Mouse (Mus musculus) intestine, embryonic 14.5 days (tissue): ENCODE data around the gene Usp18. TPM values are rescaled to one million over a fixed set of nuclear protein-coding genes. Genes with fewer than 3 reads are reported as not detected.

Experiments used
- ATAC-seq: fragments of 200-750 bp; cut with Nextera tagmentation; replicated peaks from 2 replicates; pipeline ENCODE4 v1.8.0; 2017; ENCODE audit warnings: low read depth, moderate number of reproducible peaks, moderate TSS enrichment, moderate library complexity; ENCODE audit not compliant: low FRiP score, low TSS enrichment
- DNase-seq: peaks from one replicate; pipeline ENCODE4 v3.0.0-alpha.2; 2018; ENCODE audit warnings: low spot score
- H3K27ac ChIP-seq: fragments of 300-500 bp; sonication (generic); 2 replicates; pipeline ENCODE4 v1.5.1; 2014; ENCODE audit warnings: low read depth, mild to moderate bottlenecking, control low read depth
- H3K27me3 ChIP-seq: fragments of 300-500 bp; sonication (generic); replicated peaks from 2 replicates; pipeline ENCODE4 v1.6.1; 2014; ENCODE audit warnings: low read length, control low read depth; ENCODE audit not compliant: control insufficient read depth, insufficient read depth
- H3K36me3 ChIP-seq: fragments of 300-500 bp; sonication (generic); 2 replicates; pipeline ENCODE4 v1.6.1; 2014; ENCODE audit warnings: low read length, control low read depth; ENCODE audit not compliant: control insufficient read depth, insufficient read depth
- H3K4me1 ChIP-seq: fragments of 300-500 bp; sonication (generic); replicated peaks from 2 replicates; pipeline ENCODE4 v1.6.1; 2014; ENCODE audit warnings: low read length, control low read depth, mixed read lengths; ENCODE audit not compliant: control insufficient read depth, insufficient read depth
- H3K4me2 ChIP-seq: fragments of 300-500 bp; sonication (generic); 2 replicates; pipeline ENCODE4 v1.6.1; 2014; ENCODE audit warnings: low read length
- H3K4me3 ChIP-seq: fragments of 300-500 bp; sonication (generic); 2 replicates; pipeline ENCODE4 v1.5.1; 2014; ENCODE audit warnings: low read depth, low read length, control low read depth, mixed read lengths
- H3K9ac ChIP-seq: fragments of 300-500 bp; sonication (generic); 2 replicates; pipeline ENCODE4 v1.6.1; 2014; ENCODE audit warnings: mild to moderate bottlenecking, low read length
- H3K9me3 ChIP-seq: fragments of 300-500 bp; sonication (generic); 2 replicates; pipeline ENCODE4 v1.6.1; 2016; ENCODE audit warnings: low read length, control low read depth; ENCODE audit not compliant: control insufficient read depth
- WGBS: fragments of 180-500 bp; shearing (Covaris S2); extraction: QIAGEN DNeasy Blood & Tissue Kit; methylation state at CpG from one replicate; pipeline ENCODE4 v1.1.7; 2014; 5-methylcytosine and 5-hydroxymethylcytosine counted together
- polyA plus RNA-seq: library from polyadenylated mRNA; unstranded; fragments of >200 nt; fragmentation: Nextera tagmentation; extraction: Ambion mirVana; gene quantifications from 2 replicates; pipeline ENCODE4 v1.2.1, GENCODE M21; 2014

Usp18 gene
- polyA plus RNA-seq, 1 experiment from 2014 or later = 2.8 TPM

DNA sequence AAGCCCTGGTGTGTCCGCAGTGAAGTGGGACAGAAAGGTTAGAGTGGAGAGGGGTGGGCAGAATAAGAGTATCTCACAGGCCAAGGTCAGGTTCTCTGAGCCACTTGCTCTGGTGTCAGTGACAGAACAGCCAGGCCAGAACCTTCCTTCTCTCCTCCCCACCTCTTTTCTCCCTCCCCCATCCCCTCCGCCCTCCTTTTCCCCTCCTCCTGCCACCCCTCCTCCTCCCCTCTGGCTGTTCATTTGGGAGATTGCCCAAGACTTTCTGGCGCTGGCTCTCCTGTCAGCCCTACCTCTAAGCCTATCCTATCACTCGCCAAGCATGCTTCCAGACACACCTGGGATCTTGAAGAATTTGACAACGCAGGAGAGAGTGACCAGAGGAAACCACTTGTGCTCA lies 34.0 kb upstream of the Usp18 start:
- Histone ChIP-seq H3K36me3 (no peaks in the 10 kb centered on the region), H3K4me1 (peaks cover 13% of the 10 kb centered on the region), H3K27me3 (peaks cover 34% of the 10 kb centered on the region), H3K27ac (no peak overlapping the region), H3K4me3 (peak overlapping the region; percentile 38; the same call in 1 of the 2 replicates), H3K9me3 (no peaks in the 10 kb centered on the region), H3K4me2 (peak overlapping the region; percentile 71; the same call in 1 of the 2 replicates), H3K9ac (no peak overlapping the region)
- DNase-seq = no peak
- ATAC-seq = no peak; the same call in 1 of the 2 replicates
- 11% methylated on average over 4 of the region's 5 CpGs for WGBS

DNA sequence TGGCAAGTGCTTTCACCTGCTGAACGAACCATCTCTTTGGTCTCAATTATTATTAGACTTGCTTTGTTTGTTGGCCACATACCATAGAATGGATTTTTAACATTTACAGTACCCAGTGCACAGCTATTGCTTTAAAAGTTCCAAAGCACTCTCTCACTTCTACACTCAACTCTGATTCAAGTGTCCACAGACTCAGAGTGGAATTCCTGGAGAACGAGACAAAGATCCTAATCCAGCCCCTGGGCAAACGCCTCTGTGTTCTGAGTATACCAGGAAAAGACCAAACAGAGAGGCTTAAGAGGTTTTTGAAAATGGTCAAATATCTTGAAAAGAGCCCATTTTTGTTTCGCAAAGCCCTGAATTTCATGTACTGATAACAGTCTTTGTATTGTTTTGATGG lies 32.7 kb upstream of the Usp18 start:
- ATAC-seq = no peak
- Histone ChIP-seq H3K4me3 (no peak overlapping the region), H3K36me3 (no peaks in the 10 kb centered on the region), H3K4me1 (peaks cover 13% of the 10 kb centered on the region), H3K4me2 (no peak overlapping the region), H3K27me3 (peaks cover 34% of the 10 kb centered on the region), H3K9ac (no peak overlapping the region), H3K9me3 (no peaks in the 10 kb centered on the region), H3K27ac (no peak overlapping the region)
- WGBS = 77% methylated on average over 4 of the region's 4 CpGs
- DNase-seq = no peak

GRCm38 (mm10) chr6:121214221-121214620 lies 31.5 kb upstream of the Usp18 start:
- H3K27me3 ChIP-seq = peaks cover 33% of the 10 kb centered on the region
- 86% methylated on average over 5 of the region's 5 CpGs for WGBS

DNA sequence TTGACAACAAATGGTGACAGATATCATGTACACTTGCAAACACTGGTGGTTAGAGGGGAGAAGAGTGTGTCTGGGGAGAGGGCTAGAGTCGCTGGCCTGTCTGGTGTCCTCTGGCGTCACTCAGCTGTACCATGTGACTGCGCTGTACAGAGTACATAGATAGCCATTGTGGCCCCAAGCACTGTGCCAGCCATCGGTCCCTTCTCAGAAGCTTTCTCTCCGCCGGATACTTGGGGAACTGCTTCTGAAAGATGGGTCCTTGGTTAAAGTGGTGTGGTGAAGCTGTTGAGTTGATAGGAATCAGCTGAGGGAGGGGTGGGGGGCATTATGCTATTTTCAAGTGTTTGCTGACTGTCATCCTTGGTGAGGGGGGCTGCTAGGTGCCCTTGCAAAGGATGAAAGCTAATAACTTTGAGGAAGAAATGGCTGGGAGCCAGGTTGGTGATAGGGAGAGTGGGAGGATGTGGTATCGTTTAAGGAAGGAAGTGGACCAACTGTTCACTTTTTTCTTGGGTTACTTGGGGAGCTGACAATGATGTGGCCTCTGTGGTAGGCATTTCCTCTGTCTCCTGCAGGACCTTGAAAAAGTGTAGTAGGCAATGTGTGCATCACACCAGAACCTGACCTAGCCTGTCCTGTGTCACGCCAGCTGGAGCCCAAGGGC lies 30.9 kb upstream of the Usp18 start:
- ATAC-seq (no peak), DNase-seq (no peak)
- no peak overlapping the region for H3K27ac ChIP-seq
- 87% methylated on average over 8 of the region's 8 CpGs for WGBS
- no peaks in the 10 kb centered on the region for H3K36me3 ChIP-seq
- H3K27me3 ChIP-seq = peaks cover 27% of the 10 kb centered on the region
- no peaks in the 10 kb centered on the region for H3K9me3 ChIP-seq
- peaks cover 13% of the 10 kb centered on the region for H3K4me1 ChIP-seq
- no peak overlapping the region for H3K4me2 ChIP-seq
- no peak overlapping the region for H3K4me3 ChIP-seq
- no peak overlapping the region for H3K9ac ChIP-seq

More at GRCm38 (mm10) chr6:121214221-121214620, 31.5 kb upstream of the Usp18 start:
- DNase-seq (no peak), ATAC-seq (no peak)
- Histone ChIP-seq H3K27ac (no peak overlapping the region), H3K36me3 (no peaks in the 10 kb centered on the region), H3K4me3 (no peak overlapping the region), H3K9ac (no peak overlapping the region), H3K4me2 (no peak overlapping the region), H3K4me1 (peaks cover 13% of the 10 kb centered on the region), H3K9me3 (no peaks in the 10 kb centered on the region)

- H3K4me1 ChIP-seq = peaks cover 13% of the 10 kb centered on the region
- H3K9ac ChIP-seq = no peak overlapping the region
- no peaks in the 10 kb centered on the region for H3K9me3 ChIP-seq
- H3K27ac ChIP-seq = no peak overlapping the region
- no peaks in the 10 kb centered on the region for H3K36me3 ChIP-seq
- no peak overlapping the region for H3K4me3 ChIP-seq
- peaks cover 21% of the 10 kb centered on the region for H3K27me3 ChIP-seq
- ATAC-seq = no peak
- WGBS = 73% methylated on average over 5 of the region's 5 CpGs
- no peak overlapping the region for H3K4me2 ChIP-seq
- no peak for DNase-seq
Measured at GRCm38 (mm10) chr6:121215336-121215735, 30.4 kb upstream of the Usp18 start.

GRCm38 (mm10) chr6:121215896-121216295 lies 29.8 kb upstream of the Usp18 start:
- Histone ChIP-seq H3K4me1 (peaks cover 7% of the 10 kb centered on the region), H3K4me2 (no peak overlapping the region), H3K9me3 (no peaks in the 10 kb centered on the region), H3K27me3 (peaks cover 16% of the 10 kb centered on the region), H3K27ac (no peak overlapping the region), H3K4me3 (no peak overlapping the region), H3K9ac (no peak overlapping the region), H3K36me3 (no peaks in the 10 kb centered on the region)
- DNase-seq = no peak
- 82% methylated on average over 6 of the region's 6 CpGs for WGBS
- ATAC-seq = no peak

DNA sequence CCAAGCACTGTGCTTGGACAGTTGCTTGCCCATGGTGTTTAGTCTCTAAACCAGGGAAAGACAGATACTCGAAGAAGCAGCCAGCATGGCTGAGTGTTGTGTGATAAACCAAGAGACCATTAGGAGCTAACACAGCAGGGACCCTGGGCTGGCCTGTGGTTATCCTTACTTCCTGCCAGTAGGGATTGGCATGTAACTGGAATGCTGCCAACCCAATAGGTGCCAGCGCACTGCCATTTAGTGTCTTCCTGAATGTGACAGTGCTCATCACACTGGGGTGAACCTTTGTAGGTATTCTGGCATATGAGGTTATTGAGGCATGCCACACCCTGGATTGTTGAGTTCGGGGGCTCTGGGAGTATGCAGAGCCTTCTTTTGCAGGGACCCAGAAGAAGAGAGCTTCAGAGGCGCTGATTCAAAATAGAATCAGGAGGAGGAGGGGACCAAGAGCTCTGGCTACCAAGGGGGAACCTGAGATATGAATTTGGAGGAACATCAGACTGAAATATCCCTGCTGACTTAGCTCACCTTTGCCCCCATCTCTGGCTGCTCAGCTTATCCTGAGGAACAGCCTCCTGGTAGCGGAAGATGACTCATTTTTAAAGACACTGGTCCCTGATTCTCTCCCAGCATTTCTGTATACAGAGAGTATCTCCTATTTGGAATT lies 29.0 kb upstream of the Usp18 start:
- no peak overlapping the region for H3K4me2 ChIP-seq
- DNase-seq (no peak), ATAC-seq (no peak)
- H3K9me3 ChIP-seq = no peaks in the 10 kb centered on the region
- no peak overlapping the region for H3K4me3 ChIP-seq
- H3K9ac ChIP-seq = no peak overlapping the region
- no peaks in the 10 kb centered on the region for H3K4me1 ChIP-seq
- H3K27ac ChIP-seq = no peak overlapping the region
- H3K36me3 ChIP-seq = no peaks in the 10 kb centered on the region
- WGBS = 88% methylated on average over 5 of the region's 5 CpGs
- H3K27me3 ChIP-seq = peaks cover 8% of the 10 kb centered on the region

- no peak overlapping the region for H3K27ac ChIP-seq
- H3K9ac ChIP-seq = no peak overlapping the region
- no peaks in the 10 kb centered on the region for H3K36me3 ChIP-seq
- H3K4me1 ChIP-seq = no peaks in the 10 kb centered on the region
- no peak overlapping the region for H3K4me2 ChIP-seq
- no peaks in the 10 kb centered on the region for H3K9me3 ChIP-seq
- no peaks in the 10 kb centered on the region for H3K27me3 ChIP-seq
- ATAC-seq (no peak), DNase-seq (no peak)
- H3K4me3 ChIP-seq = no peak overlapping the region
- 90% methylated on average over 7 of the region's 7 CpGs for WGBS
Measured at GRCm38 (mm10) chr6:121218002-121218401, 27.7 kb upstream of the Usp18 start.

GRCm38 (mm10) chr6:121219406-121219805 lies 26.3 kb upstream of the Usp18 start:
- no peak for ATAC-seq

More at GRCm38 (mm10) chr6:121219406-121219805, 26.3 kb upstream of the Usp18 start:
- Histone ChIP-seq H3K36me3 (no peaks in the 10 kb centered on the region), H3K4me1 (no peaks in the 10 kb centered on the region), H3K9ac (no peak overlapping the region), H3K4me3 (no peak overlapping the region), H3K27me3 (no peaks in the 10 kb centered on the region), H3K9me3 (no peaks in the 10 kb centered on the region), H3K4me2 (no peak overlapping the region), H3K27ac (no peak overlapping the region)
- no peak for DNase-seq
- WGBS = 83% methylated on average over 4 of the region's 4 CpGs
